Mouse (Mus musculus) heart, adult 11 months (tissue): ENCODE results near the gene Ntm.

Source experiments
- DNase-seq: peaks from one replicate; pipeline ENCODE4 v3.0.0; 2022

The Ntm gene

DNA sequence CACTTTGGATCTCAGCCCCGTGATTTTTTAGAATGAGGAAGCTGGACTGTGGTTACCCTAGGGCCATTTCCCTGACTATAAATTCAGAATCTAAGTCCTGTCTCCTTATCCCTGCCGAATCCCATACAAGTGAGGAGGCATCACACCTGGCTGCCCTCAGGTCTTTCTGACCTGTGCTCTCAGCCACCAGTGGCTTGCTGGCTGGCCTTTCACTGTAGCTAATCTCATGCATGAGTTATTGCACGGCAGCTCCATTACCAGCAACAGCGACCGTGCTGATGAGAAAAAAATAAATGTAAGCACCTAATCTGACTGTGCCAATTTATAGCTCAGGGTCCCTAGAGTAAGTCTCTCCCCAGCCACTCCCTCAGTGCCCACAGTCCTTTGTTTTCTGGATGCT lies 81.3 kb downstream of the Ntm start:
- peak; percentile 46 for DNase-seq

DNA sequence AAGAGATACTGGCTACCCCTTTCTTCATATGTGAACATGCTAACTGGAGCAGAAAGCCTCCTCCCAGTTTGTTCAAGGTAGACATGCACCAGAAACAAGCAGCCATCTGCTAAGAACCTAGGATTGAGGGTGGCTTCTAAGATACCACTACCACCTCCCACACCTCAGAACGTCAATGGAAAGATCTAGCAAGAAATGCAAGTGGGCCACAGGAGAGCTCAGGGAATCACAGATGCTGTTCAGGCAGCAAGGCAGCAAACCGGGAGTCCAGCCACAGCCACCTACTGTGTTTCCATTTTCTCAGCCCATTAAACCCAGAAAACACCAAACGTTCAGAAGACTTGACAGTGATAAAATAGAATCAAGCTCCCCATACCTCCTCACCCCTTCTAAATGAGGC lies 85.4 kb downstream of the Ntm start:
- DNase-seq = no peak

DNA sequence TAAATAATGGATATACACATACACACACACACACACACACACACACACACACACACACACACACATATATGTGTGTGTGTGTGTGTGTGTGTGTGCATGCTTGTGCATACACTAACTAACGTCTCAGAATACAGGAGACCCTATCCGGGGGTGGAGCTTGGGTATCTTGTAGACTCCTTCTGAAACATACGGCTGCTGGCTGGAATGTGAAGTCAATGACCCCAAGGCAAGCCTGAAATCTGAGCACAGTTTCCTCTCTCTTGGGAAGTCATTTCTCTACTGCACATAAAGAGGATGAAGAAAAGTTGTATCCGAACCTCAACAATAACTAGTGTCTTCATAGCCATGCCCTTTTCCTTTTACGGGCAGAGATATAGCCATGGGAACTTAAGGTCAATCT lies 95.2 kb downstream of the Ntm start:
- DNase-seq = no peak

- no peak for DNase-seq
Observed at GRCm38 (mm10) chr9:29866824-29867223, 96.1 kb downstream of the Ntm start.

DNA sequence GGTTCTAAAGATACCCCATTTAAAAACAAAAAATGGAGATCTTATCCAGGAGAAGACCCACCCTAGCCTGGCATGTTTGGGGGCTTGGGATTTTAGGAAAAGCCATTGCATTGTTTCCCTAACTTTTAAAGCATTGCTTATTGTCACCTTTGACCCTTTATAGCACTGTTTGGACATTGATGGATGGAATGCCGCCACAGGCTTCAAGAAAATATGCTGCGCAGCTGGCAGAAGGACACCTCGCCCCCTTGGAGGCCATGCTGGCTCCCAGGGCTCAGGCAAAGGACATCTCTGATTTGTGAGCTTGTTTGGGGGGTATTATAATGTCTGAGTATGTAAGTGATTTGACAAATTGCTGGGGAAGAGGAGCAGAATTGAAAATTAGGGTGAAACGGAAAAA lies 96.8 kb downstream of the Ntm start:
- DNase-seq = no peak

DNA sequence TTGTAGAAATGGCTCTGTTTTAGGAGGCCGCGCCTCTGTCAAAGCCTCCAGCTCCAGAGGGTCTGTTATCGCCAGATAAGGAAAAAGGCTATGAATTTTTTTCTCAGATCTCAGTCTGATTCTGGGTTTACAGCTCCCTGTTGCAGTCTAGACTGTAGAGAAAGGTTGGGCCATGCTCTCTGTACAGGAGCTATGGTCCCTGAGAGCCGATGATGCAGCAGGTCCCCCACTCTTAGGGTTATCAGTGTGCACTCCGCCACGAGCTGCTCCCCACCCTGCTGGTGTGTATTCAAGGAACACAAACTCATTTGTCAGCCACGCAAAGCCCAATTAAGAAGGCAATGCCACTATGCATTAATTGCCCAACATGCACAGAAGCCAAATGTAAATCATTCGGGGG lies 97.4 kb downstream of the Ntm start:
- DNase-seq = no peak

DNA sequence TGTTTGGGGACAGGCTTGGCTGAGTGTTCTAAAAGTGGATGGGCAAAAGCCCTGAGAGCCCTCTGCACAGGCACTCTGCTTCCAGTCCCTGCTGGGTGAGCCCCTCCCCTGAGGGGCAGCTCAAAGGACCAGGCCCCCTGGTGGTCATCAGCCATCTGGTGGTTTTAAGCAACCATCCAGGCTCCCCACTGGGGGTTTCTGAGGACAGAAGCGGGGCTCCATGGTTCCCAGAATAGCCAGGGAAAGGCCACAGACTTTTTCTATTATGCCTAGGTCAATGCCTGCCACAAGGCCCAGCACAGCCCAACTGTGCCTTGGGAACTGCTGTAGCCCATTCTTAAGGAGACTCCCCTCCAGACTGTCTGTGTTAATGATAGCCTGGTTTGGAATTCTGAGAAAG lies 98.1 kb downstream of the Ntm start:
- DNase-seq = no peak

GRCm38 (mm10) chr9:29862408-29862807 lies 100.5 kb downstream of the Ntm start:
- DNase-seq = no peak

DNA sequence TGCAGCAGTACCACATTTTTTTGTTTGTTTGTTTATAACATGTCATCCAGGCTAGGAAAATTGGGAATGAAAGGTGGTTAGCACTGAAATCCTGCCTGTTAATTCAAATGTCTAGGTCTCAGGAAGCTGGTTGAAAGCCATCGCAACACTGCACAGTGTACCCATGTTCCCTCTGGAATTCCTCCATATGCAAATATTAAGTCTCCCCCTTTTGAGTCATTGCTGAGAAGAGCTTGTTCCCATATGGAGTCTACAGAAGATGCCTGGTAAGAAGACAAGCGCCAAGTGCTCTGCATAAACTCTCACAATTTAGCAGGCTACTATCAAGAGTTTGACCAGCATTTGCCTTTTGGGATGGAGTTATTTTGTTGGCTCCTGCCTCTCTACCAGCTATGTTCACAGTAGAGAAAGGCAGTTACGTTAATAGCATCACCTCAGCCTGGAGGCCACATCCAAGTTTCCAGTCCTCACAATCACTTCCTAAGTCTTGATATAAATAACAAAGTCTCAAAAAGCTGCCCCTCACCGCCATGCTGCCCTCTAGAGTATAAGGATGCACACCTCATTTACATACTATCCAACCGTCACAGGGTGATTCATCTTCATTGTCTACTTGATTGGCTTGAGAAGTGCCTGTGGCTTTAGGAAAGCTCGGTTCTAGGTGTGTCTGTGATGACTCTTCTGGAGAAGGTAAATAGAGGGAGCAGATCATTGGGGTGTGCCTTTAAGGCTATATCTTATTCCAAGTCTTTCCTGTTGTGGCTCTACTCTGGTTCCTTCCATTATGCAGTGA lies 103.5 kb downstream of the Ntm start:
- DNase-seq = no peak

DNA sequence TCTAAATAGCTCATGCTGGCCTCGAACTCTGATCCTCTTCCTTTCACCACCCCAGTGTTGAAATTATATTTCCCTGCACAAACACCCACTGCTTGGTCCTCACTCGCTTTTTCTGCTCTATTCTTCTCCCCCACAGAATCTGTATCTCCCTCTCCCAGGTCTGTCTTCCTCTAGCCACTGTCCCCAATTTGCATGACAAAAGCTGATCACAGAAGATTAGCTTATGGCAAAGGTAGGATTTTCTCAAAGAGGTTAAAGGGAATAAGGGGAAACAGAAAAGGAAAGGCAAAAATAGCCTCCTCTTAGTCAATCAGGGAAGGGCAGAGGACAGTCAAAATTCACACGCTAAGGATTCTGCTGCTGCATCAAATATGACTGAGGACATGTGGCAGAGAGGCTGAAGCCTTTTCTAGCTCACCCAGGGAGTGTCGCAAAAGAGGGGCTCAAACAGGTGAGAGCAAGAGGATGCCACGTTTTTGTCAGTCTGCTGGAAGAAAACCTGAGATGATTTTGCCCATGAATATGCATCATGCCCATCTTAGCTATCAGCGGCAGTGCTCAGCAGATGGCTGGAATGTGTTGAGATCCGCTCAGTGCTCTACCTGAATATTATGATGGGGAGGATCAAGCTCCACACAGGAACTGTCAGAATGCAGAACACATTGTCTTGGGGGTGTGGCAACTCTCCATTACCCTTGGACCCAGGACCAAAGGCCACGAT lies 114.0 kb downstream of the Ntm start:
- no peak for DNase-seq

DNA sequence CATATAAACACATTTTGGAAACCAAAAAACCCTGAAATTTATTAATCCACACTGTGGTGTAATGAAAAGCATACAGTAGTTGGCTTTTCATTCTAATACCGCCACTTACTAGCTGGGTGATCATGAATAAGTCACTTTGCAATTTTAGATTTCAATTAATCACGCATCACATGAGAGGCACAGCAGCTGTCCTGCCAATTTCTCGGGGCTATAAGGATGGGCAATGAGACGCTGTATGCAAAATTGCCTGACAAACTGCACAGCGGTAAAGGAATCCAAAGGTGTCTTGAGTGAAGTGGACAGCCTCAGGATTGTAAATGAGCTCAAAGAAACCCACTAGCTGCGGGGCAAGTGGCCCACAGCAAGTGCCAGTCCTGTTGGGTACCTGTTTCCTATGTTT lies 125.6 kb downstream of the Ntm start:
- no peak for DNase-seq

- DNase-seq = peak; percentile 80
Observed at GRCm38 (mm10) chr9:29834911-29835310, 128.0 kb downstream of the Ntm start.

DNA sequence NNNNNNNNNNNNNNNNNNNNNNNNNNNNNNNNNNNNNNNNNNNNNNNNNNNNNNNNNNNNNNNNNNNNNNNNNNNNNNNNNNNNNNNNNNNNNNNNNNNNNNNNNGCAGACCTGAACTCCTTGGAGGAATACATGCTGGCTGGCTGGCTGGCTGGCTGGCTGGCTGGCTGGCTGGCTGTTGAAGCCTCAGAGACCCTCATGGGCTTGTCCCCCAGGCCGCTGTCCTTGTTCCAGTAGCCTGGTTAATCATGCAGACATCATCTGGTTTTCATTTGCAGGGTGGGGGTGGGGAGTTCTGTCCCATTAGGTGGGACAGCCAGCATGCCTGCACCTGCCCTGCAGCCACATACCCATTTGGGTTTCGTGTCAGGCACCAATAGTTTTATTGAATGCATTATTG lies 129.2 kb downstream of the Ntm start:
- DNase-seq = peak; percentile 76

- peak; percentile 71 for DNase-seq
Observed at GRCm38 (mm10) chr9:29827240-29827660, 135.7 kb downstream of the Ntm start.

DNA sequence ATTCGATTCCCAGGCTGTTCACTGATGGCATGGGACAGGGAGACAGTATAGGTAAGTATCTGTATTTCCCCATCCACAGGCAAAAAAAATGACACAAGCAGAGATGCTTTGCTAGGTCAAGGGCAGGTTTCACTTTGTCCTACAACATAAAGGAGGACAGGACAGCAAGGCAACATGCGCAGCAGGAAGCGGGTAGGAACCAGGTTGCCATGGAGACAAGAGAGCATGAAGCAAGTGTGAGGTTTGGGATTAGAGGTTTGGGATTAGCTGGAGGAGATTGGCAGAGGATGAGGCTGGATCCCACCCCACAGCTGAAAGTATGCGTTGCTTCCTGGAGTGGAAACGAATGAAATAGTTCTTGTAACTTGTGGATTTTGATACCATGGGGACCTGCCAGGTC lies 137.7 kb downstream of the Ntm start:
- DNase-seq = peak; percentile 62

- peak; percentile 37 for DNase-seq
Observed at GRCm38 (mm10) chr9:29823716-29824115, 139.2 kb downstream of the Ntm start.

DNA sequence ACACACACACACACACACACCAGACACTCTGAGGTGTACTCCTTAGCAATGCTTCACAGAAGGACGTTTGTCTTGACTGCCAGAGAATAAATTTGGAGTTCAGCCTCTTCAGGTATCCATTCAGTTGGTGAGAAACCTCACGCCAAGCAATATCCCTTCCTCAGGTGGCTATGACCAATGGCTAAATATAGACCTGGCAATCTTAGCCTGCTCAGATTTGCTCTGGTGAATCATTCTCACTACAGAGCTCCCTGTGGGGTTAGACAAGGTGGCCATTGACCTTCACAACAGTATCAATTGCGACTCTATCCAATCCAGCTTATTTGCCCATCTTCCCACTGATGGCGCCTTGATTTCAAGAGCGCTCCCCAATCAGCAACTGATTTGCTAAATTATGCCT lies 150.3 kb downstream of the Ntm start:
- no peak for DNase-seq

DNA sequence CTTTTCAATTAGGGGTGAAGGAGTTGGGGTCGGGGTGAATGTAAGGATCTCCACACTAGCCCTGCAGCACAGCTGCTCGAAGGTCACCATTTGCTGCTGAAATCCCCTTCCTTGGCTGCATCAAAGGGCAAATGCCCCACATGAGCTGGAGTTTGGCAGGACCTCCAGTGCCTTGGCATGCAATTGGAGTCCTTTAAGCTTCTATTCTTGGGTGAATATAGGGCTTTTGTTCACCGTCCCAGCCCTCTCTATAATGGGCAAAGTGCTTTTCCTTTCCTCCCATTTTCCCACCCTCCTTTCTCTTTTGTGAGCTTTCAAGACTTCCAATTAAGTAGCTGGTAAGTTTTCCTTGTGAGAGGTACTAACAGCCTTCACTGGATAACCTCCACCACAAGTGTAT lies 156.2 kb downstream of the Ntm start:
- no peak for DNase-seq

DNA sequence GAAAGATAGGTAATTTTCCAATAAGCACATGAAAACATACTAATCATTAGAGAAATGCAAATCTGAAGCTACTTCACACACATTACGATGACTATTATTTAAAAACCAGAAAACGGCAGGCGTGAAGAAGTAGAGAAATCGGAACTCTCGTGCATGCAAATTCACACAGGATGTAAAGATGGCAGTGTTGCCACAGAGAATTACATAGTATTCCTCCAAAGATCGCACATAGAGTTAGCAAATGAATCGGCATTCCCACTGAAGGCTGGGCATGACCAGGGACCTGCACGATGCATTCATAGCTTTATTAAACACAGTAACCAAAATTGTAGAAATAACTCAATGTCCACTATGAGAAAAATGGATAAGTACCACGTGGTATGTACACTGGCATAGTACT lies 158.5 kb downstream of the Ntm start:
- no peak for DNase-seq

- DNase-seq = no peak
Observed at GRCm38 (mm10) chr9:29803738-29804285, 159.1 kb downstream of the Ntm start.

- DNase-seq = peak; percentile 76
Observed at GRCm38 (mm10) chr9:29802990-29803737, 159.8 kb downstream of the Ntm start.

DNA sequence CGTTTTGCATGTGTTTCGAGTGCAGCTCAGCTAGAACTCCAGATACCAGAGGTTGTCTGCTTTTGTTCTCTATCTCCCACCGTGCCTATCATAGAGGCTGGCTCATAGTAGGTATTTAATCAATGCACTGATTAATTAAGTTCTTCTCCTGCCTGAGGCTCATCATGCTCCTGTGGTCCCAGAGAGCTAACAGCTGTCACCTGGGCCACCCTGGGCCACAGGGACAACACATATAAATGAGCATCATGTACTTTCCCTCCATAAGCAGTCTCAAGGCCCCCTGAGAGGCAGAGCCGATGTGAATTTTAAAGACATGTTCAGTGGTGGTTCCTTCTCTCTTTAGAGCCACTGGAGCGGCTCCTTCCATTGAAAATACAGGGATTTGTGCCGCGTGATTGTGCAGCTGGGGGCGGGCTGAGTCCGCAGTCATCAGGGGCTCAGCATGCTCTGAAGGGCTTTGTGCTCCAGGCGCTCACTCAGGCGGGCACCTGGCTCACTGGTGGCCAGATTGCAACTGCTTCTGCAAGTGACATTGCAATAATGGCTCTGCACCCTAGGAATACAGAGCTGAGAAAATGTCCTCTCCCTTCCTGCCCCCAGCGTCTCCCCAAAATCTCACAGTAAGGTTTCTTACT lies 160.8 kb downstream of the Ntm start:
- no peak for DNase-seq

DNA sequence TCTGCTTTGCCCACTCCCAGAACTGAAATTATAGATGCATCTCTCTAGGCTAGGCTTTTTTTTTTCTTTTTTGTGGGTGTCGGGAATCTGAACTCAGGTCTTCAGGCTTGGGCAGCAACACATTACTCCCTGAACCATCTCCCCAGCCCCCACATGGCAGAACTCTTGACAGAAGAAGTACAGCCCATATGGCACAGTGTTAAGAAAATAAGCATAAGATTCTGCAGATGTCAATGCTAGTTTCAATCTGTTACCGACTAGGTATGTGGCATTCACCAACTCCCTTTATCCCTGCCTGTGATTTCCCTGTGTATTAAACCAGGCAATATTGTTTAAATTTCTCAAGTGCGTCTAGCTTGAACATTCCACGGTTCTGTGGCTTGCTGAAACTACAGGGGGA lies 166.7 kb downstream of the Ntm start:
- peak; percentile 22 for DNase-seq
